Mouse (Mus musculus): Measurements from ENCODE around the gene Lepr. TPM values are rescaled to one million over a fixed set of nuclear protein-coding genes. Genes with fewer than 3 reads are reported as not detected.

The Lepr gene
- polyA plus RNA-seq, 1 experiment = 0.82 TPM

DNA sequence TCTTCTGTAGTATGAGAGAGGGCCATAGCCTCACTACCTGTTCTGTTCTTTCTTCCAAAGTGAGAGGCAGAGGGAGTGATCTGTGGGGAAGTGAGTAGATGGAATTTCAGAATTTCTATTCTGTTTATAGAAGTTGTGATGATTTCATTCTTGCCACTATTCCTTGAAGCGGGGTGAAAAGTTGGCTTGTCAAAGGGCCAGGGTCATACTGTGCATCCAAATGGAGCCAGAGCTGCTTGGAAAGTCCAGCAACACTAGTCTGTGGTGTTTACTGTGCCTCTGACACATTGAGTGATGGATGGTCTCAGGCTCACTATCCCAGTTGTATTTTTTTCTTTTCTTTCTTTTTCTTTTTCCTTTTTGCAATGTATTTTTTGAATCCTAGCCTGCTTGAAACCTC is 17.8 kb upstream of the Lepr start:
- no peaks in the 10 kb centered on the region for H3K4me1 ChIP-seq (ENCODE audit: control insufficient read depth, insufficient read depth, insufficient read length, low read length)
- H3K27me3 ChIP-seq (ENCODE audit: control insufficient read depth, insufficient read depth, low read length) = no peaks in the 10 kb centered on the region
- TF ChIP-seq POLR2A (IDR thresholded peaks at IDR 0.05; ENCODE audit: low read depth, low read length) (no peak), CTCF (IDR thresholded peaks at IDR 0.05; ENCODE audit: extremely low read depth, insufficient read length, insufficient replicate concordance, low read depth, low read length) (no peak)

DNA sequence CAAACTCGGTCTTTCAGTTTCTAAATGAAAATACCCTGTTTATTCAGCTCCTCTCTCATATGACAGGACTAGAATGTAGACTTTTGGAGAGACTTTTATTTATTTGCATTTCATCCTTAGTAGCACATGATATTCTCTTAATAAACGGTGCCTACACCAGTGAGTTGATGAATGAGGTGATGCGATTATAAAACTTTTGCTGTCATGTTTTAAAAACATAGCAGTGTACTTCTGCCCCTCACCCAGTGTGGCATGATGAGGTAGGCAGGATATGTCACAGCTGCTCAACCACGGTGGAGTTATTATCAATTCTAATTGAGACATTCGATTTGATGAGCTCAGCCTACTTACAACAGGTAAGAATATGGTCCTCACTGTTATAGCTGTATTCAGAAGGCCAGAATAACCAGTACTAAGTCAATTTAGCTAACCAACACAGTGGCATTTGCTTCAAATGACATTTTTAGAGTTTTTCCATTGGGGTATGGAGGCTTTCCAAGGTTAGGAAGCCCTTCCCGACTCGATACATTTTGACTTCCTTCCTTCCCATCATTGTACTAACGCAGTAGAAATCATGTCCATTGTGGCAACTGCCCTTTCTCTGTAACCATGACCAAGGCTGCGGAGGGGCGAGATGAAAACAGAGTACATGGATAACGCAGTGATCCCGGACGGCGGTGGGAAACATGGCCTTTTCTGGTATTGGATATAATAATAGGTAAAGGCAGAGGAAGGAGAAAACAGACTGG is 16.1 kb upstream of the Lepr start:
- Histone ChIP-seq H3K36me3 (ENCODE audit: control insufficient read depth, insufficient read depth, low read length) (no peaks in the 10 kb centered on the region), H3K4me3 (ENCODE audit: low read depth, low read length) (no peak overlapping the region), H3K27me3 (ENCODE audit: control insufficient read depth, insufficient read depth, low read length) (no peaks in the 10 kb centered on the region), H3K4me1 (ENCODE audit: control insufficient read depth, insufficient read depth, insufficient read length, low read length) (no peaks in the 10 kb centered on the region), H3K27ac (ENCODE audit: insufficient read depth, low read depth, low read length) (no peak overlapping the region)
- 82% methylated on average over 14 of the region's 14 CpGs for WGBS
- TF ChIP-seq POLR2A (IDR thresholded peaks at IDR 0.05; ENCODE audit: low read depth, low read length) = no peak
- no peak for TF ChIP-seq CTCF (IDR thresholded peaks at IDR 0.05; ENCODE audit: extremely low read depth, insufficient read length, insufficient replicate concordance, low read depth, low read length)

More for the DNA sequence above, 17.8 kb upstream of the Lepr start:
- H3K27ac ChIP-seq (ENCODE audit: insufficient read depth, low read depth, low read length) = 0 out of 2 replicates have a peak overlapping the region, but pooled peaks have one; percentile 12
- no peaks in the 10 kb centered on the region for H3K36me3 ChIP-seq (ENCODE audit: control insufficient read depth, insufficient read depth, low read length)
- no peak overlapping the region for H3K4me3 ChIP-seq (ENCODE audit: low read depth, low read length)
- WGBS = 72% methylated on average over 1 of the region's 1 CpGs

- Histone ChIP-seq H3K27me3 (ENCODE audit: control insufficient read depth, insufficient read depth, low read length) (no peaks in the 10 kb centered on the region), H3K27ac (ENCODE audit: insufficient read depth, low read depth, low read length) (no peak overlapping the region), H3K36me3 (ENCODE audit: control insufficient read depth, insufficient read depth, low read length) (no peaks in the 10 kb centered on the region), H3K4me1 (ENCODE audit: control insufficient read depth, insufficient read depth, insufficient read length, low read length) (no peaks in the 10 kb centered on the region), H3K4me3 (ENCODE audit: low read depth, low read length) (no peak overlapping the region)
- no peak for TF ChIP-seq POLR2A (IDR thresholded peaks at IDR 0.05; ENCODE audit: low read depth, low read length)
- TF ChIP-seq CTCF (IDR thresholded peaks at IDR 0.05; ENCODE audit: extremely low read depth, insufficient read length, insufficient replicate concordance, low read depth, low read length) = no peak
- 78% methylated on average over 9 of the region's 9 CpGs for WGBS
Measured at GRCm38 (mm10) chr4:101705325-101705724, 11.9 kb upstream of the Lepr start.

GRCm38 (mm10) chr4:101707234-101707633 is 10.0 kb upstream of the Lepr start:
- H3K27me3 ChIP-seq (ENCODE audit: control insufficient read depth, insufficient read depth, low read length) = no peaks in the 10 kb centered on the region
- WGBS = 61% methylated on average over 2 of the region's 2 CpGs
- H3K4me1 ChIP-seq (ENCODE audit: control insufficient read depth, insufficient read depth, insufficient read length, low read length) = no peaks in the 10 kb centered on the region
- H3K36me3 ChIP-seq (ENCODE audit: control insufficient read depth, insufficient read depth, low read length) = no peaks in the 10 kb centered on the region
- no peak overlapping the region for H3K4me3 ChIP-seq (ENCODE audit: low read depth, low read length)
- TF ChIP-seq CTCF (IDR thresholded peaks at IDR 0.05; ENCODE audit: extremely low read depth, insufficient read length, insufficient replicate concordance, low read depth, low read length) (no peak), POLR2A (IDR thresholded peaks at IDR 0.05; ENCODE audit: low read depth, low read length) (no peak)
- no peak overlapping the region for H3K27ac ChIP-seq (ENCODE audit: insufficient read depth, low read depth, low read length)

- TF ChIP-seq CTCF (IDR thresholded peaks at IDR 0.05; ENCODE audit: extremely low read depth, insufficient read length, insufficient replicate concordance, low read depth, low read length) (no peak), POLR2A (IDR thresholded peaks at IDR 0.05; ENCODE audit: low read depth, low read length) (no peak)
- no peak overlapping the region for H3K4me3 ChIP-seq (ENCODE audit: low read depth, low read length)
- WGBS = 80% methylated on average over 3 of the region's 3 CpGs
- H3K4me1 ChIP-seq (ENCODE audit: control insufficient read depth, insufficient read depth, insufficient read length, low read length) = no peaks in the 10 kb centered on the region
- no peaks in the 10 kb centered on the region for H3K27me3 ChIP-seq (ENCODE audit: control insufficient read depth, insufficient read depth, low read length)
- no peaks in the 10 kb centered on the region for H3K36me3 ChIP-seq (ENCODE audit: control insufficient read depth, insufficient read depth, low read length)
- no peak overlapping the region for H3K27ac ChIP-seq (ENCODE audit: insufficient read depth, low read depth, low read length)
Measured at GRCm38 (mm10) chr4:101707953-101708352, 9.3 kb upstream of the Lepr start.

GRCm38 (mm10) chr4:101710361-101710760 is 6.8 kb upstream of the Lepr start:
- Histone ChIP-seq H3K4me3 (ENCODE audit: low read depth, low read length) (no peak overlapping the region), H3K4me1 (ENCODE audit: control insufficient read depth, insufficient read depth, insufficient read length, low read length) (no peaks in the 10 kb centered on the region), H3K27ac (ENCODE audit: insufficient read depth, low read depth, low read length) (no peak overlapping the region), H3K36me3 (ENCODE audit: control insufficient read depth, insufficient read depth, low read length) (no peaks in the 10 kb centered on the region), H3K27me3 (ENCODE audit: control insufficient read depth, insufficient read depth, low read length) (no peaks in the 10 kb centered on the region)
- TF ChIP-seq POLR2A (IDR thresholded peaks at IDR 0.05; ENCODE audit: low read depth, low read length) (no peak), CTCF (IDR thresholded peaks at IDR 0.05; ENCODE audit: extremely low read depth, insufficient read length, insufficient replicate concordance, low read depth, low read length) (no peak)
- 50% methylated on average over 4 of the region's 4 CpGs for WGBS

DNA sequence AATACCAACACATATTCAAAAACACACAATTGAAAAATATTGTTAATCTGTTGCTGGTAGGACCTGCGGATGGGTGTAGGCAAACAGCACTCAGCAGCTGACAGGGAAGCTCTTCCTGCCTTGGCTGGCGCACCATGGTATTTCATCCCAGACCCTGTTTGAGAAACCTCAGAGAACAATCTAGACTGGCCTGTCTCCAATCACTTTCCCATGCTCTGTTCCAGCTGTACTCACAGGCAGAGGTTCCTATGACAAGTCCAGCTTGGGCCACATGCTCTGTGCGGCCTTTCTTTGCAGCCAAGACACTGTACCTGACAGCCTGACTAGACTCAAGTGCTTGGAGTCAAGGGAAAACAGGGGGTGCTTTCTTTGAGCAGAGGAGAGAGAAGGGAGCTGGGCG is 6.1 kb upstream of the Lepr start:
- no peaks in the 10 kb centered on the region for H3K27me3 ChIP-seq (ENCODE audit: control insufficient read depth, insufficient read depth, low read length)
- TF ChIP-seq POLR2A (IDR thresholded peaks at IDR 0.05; ENCODE audit: low read depth, low read length) = no peak
- no peak for TF ChIP-seq CTCF (IDR thresholded peaks at IDR 0.05; ENCODE audit: extremely low read depth, insufficient read length, insufficient replicate concordance, low read depth, low read length)
- WGBS = 75% methylated on average over 4 of the region's 4 CpGs

More for the DNA sequence above, 6.1 kb upstream of the Lepr start:
- Histone ChIP-seq H3K36me3 (ENCODE audit: control insufficient read depth, insufficient read depth, low read length) (no peaks in the 10 kb centered on the region), H3K27ac (ENCODE audit: insufficient read depth, low read depth, low read length) (no peak overlapping the region), H3K4me1 (ENCODE audit: control insufficient read depth, insufficient read depth, insufficient read length, low read length) (no peaks in the 10 kb centered on the region), H3K4me3 (ENCODE audit: low read depth, low read length) (no peak overlapping the region)
